Mouse (Mus musculus) urinary bladder, adult 2 months (tissue): ENCODE measurements around the gene Dppa5a. TPM values are rescaled to one million over a fixed set of nuclear protein-coding genes. Genes with fewer than 3 reads are reported as not detected.
"Not testable (repeated sequence)": the region's sequence is repeated elsewhere in the genome, so short reads cannot be mapped to it uniquely, and the experiment has no call there.

Experiments used
- DNase-seq: peaks from one replicate; pipeline ENCODE4 v3.0.0; 2022; ENCODE audit warnings: low spot score
- polyA plus RNA-seq: library from polyadenylated mRNA; depleted of rRNA; stranded (reverse); fragments of >200 nt; gene quantifications from 2 replicates; pipeline ENCODE4 v1.2.3, GENCODE M21; 2012; rRNA removed

Dppa5a gene
- polyA plus RNA-seq = 8.1 and 9.0 TPM in 2 replicates

GRCm38 (mm10) chr9:78367959-78368358 lies at the start of gene Dppa5a:
TSS of gene Dppa5a (minus strand) at chr9:78368177.
- DNase-seq = not testable (repeated sequence)

- no peak for DNase-seq
Observed at GRCm38 (mm10) chr9:78401596-78401995, 33.6 kb upstream of the Dppa5a start.

GRCm38 (mm10) chr9:78400570-78400969 lies 32.6 kb upstream of the Dppa5a start:
- no peak for DNase-seq

DNA sequence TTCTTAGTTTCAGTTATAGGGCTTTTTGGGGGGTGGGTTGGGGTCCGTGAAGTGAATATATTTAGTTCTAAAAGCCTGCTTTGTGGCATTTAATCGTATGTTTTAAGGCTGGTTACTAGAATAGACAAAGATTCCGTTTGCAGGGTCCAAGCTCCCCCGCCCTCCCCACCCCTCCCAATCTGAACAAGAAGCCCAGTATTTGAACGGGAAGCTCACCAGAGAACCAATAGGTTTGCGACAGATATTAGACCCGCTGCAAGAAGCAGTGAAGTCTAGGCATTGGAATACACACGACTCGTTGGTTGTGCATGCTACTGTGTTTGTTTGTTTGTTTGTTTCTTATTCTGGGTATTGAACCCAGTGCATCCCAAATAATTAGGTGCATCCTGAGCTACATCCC lies 28.5 kb upstream of the Dppa5a start:
- DNase-seq = no peak

- peak; percentile 27 for DNase-seq
Observed at GRCm38 (mm10) chr9:78395630-78396351, 27.8 kb upstream of the Dppa5a start, which contains the start of gene Ddx43. TSS of gene Ddx43 (plus strand) at chr9:78395777.

- no peak for DNase-seq
Observed at GRCm38 (mm10) chr9:78395244-78395629, 27.3 kb upstream of the Dppa5a start.

- DNase-seq = no peak
Observed at GRCm38 (mm10) chr9:78394602-78395001, 26.6 kb upstream of the Dppa5a start.

DNA sequence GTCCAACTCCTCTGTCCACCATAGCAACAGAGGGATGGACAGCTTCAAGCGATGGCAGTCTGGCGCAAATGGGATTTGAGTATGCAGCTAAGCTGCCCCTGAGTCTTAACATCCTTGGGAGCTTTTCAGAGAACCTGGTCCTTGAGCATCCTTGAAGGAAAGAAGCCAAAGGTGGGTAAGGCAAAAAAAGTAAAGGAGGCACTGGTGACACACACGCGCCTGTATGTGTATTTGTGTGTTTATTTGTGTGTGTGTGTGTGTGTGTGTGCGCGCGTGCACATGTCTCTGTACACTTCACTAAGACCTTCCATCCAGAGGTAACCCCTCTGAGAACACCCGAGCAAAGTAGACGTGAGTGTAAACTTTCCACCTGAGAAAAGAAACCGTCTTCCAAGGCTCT lies 25.8 kb upstream of the Dppa5a start:
- DNase-seq = no peak

DNA sequence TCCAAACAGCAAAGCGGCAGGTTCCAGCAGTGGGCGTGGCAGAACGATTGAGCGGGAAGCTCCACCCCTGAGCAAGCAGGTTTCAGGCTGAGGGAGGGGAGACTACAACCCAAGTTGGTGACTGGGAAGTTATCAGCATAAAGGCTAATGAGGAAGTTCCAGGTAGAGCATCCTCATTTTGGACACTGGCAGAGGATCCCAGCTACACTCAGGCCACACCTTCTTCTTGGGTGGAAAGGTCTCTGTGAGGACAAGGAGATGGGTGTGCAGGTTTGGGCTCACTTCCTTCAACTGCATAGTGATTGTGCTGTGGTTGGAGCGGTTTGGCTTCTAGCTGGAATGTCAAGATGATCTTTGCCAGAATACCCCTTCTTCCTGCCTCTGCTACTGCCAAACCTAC lies 22.0 kb upstream of the Dppa5a start:
- no peak for DNase-seq

GRCm38 (mm10) chr9:78386947-78387346 lies 19.0 kb upstream of the Dppa5a start:
- no peak for DNase-seq

DNA sequence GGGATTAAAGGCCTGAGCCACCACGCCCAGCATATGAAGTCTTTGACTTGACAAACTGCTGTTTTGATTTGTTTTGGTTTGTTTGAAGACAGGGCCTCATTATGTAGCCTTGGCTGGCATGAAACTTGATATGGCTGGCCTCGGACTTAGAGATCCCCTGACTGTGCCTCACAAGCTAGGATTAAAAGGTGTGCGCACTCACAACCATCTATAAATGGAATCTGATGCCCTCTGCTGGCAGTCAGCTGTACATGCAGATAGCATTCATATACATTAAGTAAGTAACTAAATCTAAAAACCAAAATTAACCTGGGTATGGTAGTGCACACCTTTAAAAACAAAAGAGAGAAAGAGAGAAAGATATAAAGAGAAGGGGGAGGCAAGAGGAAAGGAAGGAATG lies 17.9 kb upstream of the Dppa5a start:
- DNase-seq = no peak

GRCm38 (mm10) chr9:78378113-78378785 lies 10.3 kb upstream of the Dppa5a start, which contains the start of gene Ooep:
TSS of gene Ooep (minus strand) at chr9:78378725.
- DNase-seq = no peak

- no peak for DNase-seq
Observed at GRCm38 (mm10) chr9:78377546-78377945, 9.6 kb upstream of the Dppa5a start.

DNA sequence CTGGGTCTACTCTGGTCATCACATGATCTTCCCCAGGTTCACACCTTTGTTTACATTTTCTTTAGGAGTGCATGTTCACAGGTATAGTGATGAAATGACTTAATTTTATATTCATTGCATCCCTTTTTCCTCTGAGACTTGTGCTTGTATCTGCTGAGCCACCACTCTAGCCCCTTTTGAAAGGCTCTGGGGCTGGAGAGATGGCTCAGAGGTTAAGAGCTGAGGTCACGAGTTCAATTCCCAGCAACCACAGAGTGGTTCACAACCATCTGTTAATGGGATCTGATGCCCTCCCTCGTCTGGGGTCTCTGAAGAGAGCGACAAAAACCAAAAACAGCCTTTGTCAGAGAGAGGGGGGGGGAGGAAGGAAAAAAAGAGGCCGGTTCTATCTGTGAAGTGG lies 7.5 kb upstream of the Dppa5a start:
- DNase-seq = no peak

DNA sequence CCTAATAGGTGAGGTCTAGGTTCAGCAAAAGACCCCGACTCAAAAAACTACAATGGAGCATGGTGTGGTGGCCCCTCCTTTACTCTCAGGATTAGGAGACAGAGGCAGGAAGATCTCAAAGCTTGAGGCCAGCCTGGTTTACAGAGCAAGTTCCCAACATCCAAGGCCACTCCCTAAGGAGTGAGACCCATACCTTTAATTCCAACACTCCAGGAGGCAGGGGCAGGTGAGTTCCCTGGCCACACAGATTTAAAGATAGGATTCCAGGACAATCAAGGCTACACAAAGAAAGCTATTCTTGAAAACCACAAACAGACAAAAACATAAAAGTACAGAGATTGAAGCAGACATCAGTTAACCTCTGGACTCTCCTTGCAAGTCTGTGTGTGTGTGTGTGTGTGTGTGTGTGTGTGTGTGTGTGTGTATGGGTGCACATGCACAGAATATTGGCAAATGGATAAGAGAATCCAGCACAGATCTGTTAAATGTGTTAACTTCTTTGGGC lies 7.0 kb upstream of the Dppa5a start:
- no peak for DNase-seq

DNA sequence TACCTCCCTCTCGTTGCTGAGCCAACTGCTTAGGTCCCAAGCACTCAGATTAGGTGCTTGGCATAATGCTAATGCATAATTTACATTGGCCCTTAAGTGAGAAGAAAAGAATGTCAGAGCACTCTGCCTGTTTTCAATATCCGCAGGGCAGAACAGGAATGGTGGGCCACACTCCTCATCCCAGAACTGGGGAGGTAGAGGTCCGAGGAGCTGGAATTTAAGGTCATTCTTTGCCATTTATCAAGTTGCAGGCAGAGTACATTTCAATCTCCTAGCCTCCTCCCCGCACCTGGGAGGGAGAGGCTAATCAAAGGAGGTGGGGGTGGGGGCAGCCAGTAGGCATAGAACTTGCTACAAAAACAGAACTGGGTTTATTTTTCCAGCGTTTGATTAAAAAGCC lies 6.4 kb upstream of the Dppa5a start:
- no peak for DNase-seq

- DNase-seq = no peak
Observed at GRCm38 (mm10) chr9:78372827-78373504, 5.0 kb upstream of the Dppa5a start.

GRCm38 (mm10) chr9:78371441-78371840 lies 3.5 kb upstream of the Dppa5a start:
- no peak for DNase-seq

DNA sequence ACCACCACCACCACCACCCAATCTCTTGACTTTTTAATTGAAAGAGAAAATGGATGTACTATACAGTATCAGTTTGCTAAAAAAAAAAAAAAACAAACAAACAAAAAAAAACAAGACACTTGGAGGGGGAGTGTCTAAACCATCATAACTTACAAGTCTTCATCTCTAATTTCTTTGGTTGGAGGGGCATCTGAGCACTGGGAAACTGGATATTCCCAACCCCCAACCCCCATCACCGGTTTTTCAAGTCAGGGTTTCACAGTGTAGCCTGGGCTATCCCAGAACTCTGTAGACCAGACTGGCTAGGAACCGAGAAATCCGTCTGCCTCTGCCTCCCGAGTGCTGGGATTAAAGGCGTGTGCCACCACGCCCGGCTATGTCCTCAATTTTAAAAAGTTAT lies 1.8 kb upstream of the Dppa5a start:
- DNase-seq = no peak

GRCm38 (mm10) chr9:78369349-78369748 lies 1.4 kb upstream of the Dppa5a start:
- DNase-seq = no peak

- no peak for DNase-seq
Observed at GRCm38 (mm10) chr9:78368671-78369293, 805 bp upstream of the Dppa5a start.
